Mouse (Mus musculus): ENCODE measurements around the gene 1700001K19Rik. TPM values are rescaled to one million over a fixed set of nuclear protein-coding genes. Genes with fewer than 3 reads are reported as not detected.

The 1700001K19Rik gene
- total RNA-seq, 2 experiments from 2014 or later = not detected

Small RNA genes lying within 50 kb of the gene (microRNA-seq; reads per million reads assigned to microRNA genes)
- gene Gm27299 (ENCODE audit: borderline number of aligned reads in 2 of 2) = 0 reads per million in 2 experiments

Other genes with a start within 250 kb of the 1700001K19Rik start
- gene Ppp2r5c, start 235.5 kb downstream of the 1700001K19Rik start, total RNA-seq (2021) = 100 to 1,000 TPM in 1 of 2 experiments, 10 to 100 TPM in 1; 97.8 to 113 TPM
- gene Dync1h1, start 81.2 kb downstream of the 1700001K19Rik start, total RNA-seq (2021) = 100 to 1,000 TPM; 122 to 124 TPM
- gene Hsp90aa1, start 20.1 kb upstream of the 1700001K19Rik start, total RNA-seq (2021) = 1,000 to 10,000 TPM; 1,046 to 1,696 TPM
- 10 to 100 TPM; 42.9 to 49.5 TPM for gene Wdr20, start 55.3 kb upstream of the 1700001K19Rik start, total RNA-seq (2021)
- 1 to 10 TPM in 1 of 2 experiments, under 1 TPM in 1; 0.86 to 1.2 TPM for gene Mok, start 158.3 kb upstream of the 1700001K19Rik start, total RNA-seq (2021)
- 10 to 100 TPM; 12.6 to 13.4 TPM for gene Zfp839, start 167.6 kb upstream of the 1700001K19Rik start, total RNA-seq (2021)
- 10 to 100 TPM; 36.2 to 40.4 TPM for gene Cinp, start 206.5 kb upstream of the 1700001K19Rik start, total RNA-seq (2021)
- 10 to 100 TPM in 1 of 2 experiments, 1 to 10 TPM in 1; 8.1 to 11.2 TPM for gene Tecpr2, start 206.6 kb upstream of the 1700001K19Rik start, total RNA-seq (2021)